Mouse (Mus musculus) kidney, embryonic 16.5 days (tissue): Measurements from ENCODE around the gene Apoc2. TPM values are rescaled to one million over a fixed set of nuclear protein-coding genes. Genes with fewer than 3 reads are reported as not detected.

Source experiments
- ATAC-seq: fragments of 200-750 bp; cut with Nextera tagmentation; 2 replicates; pipeline ENCODE4 v1.8.0; 2017; ENCODE audit warnings: moderate TSS enrichment; ENCODE audit not compliant: low FRiP score, low TSS enrichment
- H3K27ac ChIP-seq: fragments of 300-500 bp; sonication (generic); 2 replicates; pipeline ENCODE4 v1.5.1; 2014; ENCODE audit warnings: low read length
- H3K27me3 ChIP-seq: fragments of 300-500 bp; sonication (generic); 2 replicates; pipeline ENCODE4 v1.6.1; 2014; ENCODE audit warnings: low read length, control low read depth, mixed read lengths; ENCODE audit not compliant: insufficient read depth
- H3K36me3 ChIP-seq: fragments of 300-500 bp; sonication (generic); 2 replicates; pipeline ENCODE4 v1.6.1; 2014; ENCODE audit warnings: low read length, control low read depth, mixed read lengths; ENCODE audit not compliant: insufficient read depth
- H3K4me1 ChIP-seq: fragments of 300-500 bp; sonication (generic); 2 replicates; pipeline ENCODE4 v1.6.1; 2014; ENCODE audit warnings: low read length, control low read depth, mixed read lengths; ENCODE audit not compliant: insufficient read depth
- H3K4me2 ChIP-seq: fragments of 300-500 bp; sonication (generic); replicated peaks from 2 replicates; pipeline ENCODE4 v1.6.1; 2014; ENCODE audit warnings: low read depth, low read length
- H3K4me3 ChIP-seq: fragments of 300-500 bp; sonication (generic); 2 replicates; pipeline ENCODE4 v1.5.1; 2014; ENCODE audit warnings: mild to moderate bottlenecking, low read length
- H3K9ac ChIP-seq: fragments of 300-500 bp; sonication (generic); replicated peaks from 2 replicates; pipeline ENCODE4 v1.6.1; 2014; ENCODE audit warnings: low read length
- H3K9me3 ChIP-seq: fragments of 300-500 bp; sonication (generic); 2 replicates; pipeline ENCODE4 v1.6.1; 2016; ENCODE audit warnings: low read length, control low read depth
- whole genome bisulfite sequencing: fragments of 180-500 bp; shearing (Covaris S2); extraction: QIAGEN DNeasy Blood & Tissue Kit; methylation state at CpG from one replicate; pipeline ENCODE4 v1.1.7; 2014; 5-methylcytosine and 5-hydroxymethylcytosine counted together
- polyA plus RNA-seq: library from polyadenylated mRNA; unstranded; fragments of >200 nt; fragmentation: Nextera tagmentation; extraction: Ambion mirVana; gene quantifications from 2 replicates; pipeline ENCODE4 v1.2.1, GENCODE M21; 2015

Gene Apoc2
- polyA plus RNA-seq, 1 experiment from 2014 or later = 4.7 TPM

- Histone ChIP-seq H3K9ac (peak overlapping the region; percentile 60; the same call in 1 of the 2 replicates), H3K27me3 (no peaks in the 10 kb centered on the region), H3K36me3 (peaks cover 11% of the 10 kb centered on the region), H3K4me1 (peaks cover 5% of the 10 kb centered on the region; the same call in 1 of the 2 replicates), H3K4me2 (peak overlapping the region; percentile 88), H3K27ac (peak overlapping the region; percentile 75), H3K9me3 (no peaks in the 10 kb centered on the region), H3K4me3 (peak overlapping the region; percentile 67)
- ATAC-seq = no peak
- 63% methylated on average over 3 of the region's 3 CpGs for WGBS
Observed at GRCm38 (mm10) chr7:19627721-19628120, 50.0 kb downstream of the Apoc2 start.

GRCm38 (mm10) chr7:19623433-19623832 lies 54.3 kb downstream of the Apoc2 start:
- Histone ChIP-seq H3K4me2 (no peak overlapping the region), H3K9me3 (no peaks in the 10 kb centered on the region), H3K27ac (no peak overlapping the region), H3K9ac (no peak overlapping the region), H3K4me1 (peaks cover 7% of the 10 kb centered on the region), H3K27me3 (no peaks in the 10 kb centered on the region), H3K4me3 (no peak overlapping the region), H3K36me3 (no peaks in the 10 kb centered on the region)
- ATAC-seq = no peak
- 65% methylated on average over 2 of the region's 2 CpGs for WGBS

- H3K4me3 ChIP-seq = no peak overlapping the region
- H3K9ac ChIP-seq = no peak overlapping the region
- no peaks in the 10 kb centered on the region for H3K36me3 ChIP-seq
- 18% methylated on average over 6 of the region's 6 CpGs for WGBS
- no peaks in the 10 kb centered on the region for H3K27me3 ChIP-seq
- H3K4me1 ChIP-seq = peaks cover 7% of the 10 kb centered on the region
- no peak for ATAC-seq
- H3K27ac ChIP-seq = no peak overlapping the region
- no peak overlapping the region for H3K4me2 ChIP-seq
- H3K9me3 ChIP-seq = no peaks in the 10 kb centered on the region
Observed at GRCm38 (mm10) chr7:19622241-19622640, 55.5 kb downstream of the Apoc2 start.

Other genes with a start within 250 kb of the Apoc2 start
- gene Mark4, start 219.1 kb downstream of the Apoc2 start, polyA plus RNA-seq = 6.8 and 6.9 TPM in 2 replicates
- 2.9 and 3.8 TPM in 2 replicates for gene Exoc3l2, start 214.6 kb downstream of the Apoc2 start, polyA plus RNA-seq
- gene Bloc1s3, start 169.6 kb downstream of the Apoc2 start, polyA plus RNA-seq = 1.8 and 2.2 TPM in 2 replicates
- 89.7 and 94.2 TPM in 2 replicates for gene Trappc6a, start 169.5 kb downstream of the Apoc2 start, polyA plus RNA-seq
- 0.11 and 0.14 TPM in 2 replicates for gene Nkpd1, start 160.1 kb downstream of the Apoc2 start, polyA plus RNA-seq
- gene Ppp1r37, start 114.9 kb downstream of the Apoc2 start, polyA plus RNA-seq = 21.9 and 23.9 TPM in 2 replicates
- 0.46 and 0.71 TPM in 2 replicates for gene Zfp296, start 100.7 kb downstream of the Apoc2 start, polyA plus RNA-seq
- 169 and 183 TPM in 2 replicates for gene Gemin7, start 100.3 kb downstream of the Apoc2 start, polyA plus RNA-seq
- gene Clasrp, start 73.5 kb downstream of the Apoc2 start, polyA plus RNA-seq = 52.6 and 55.8 TPM in 2 replicates
- gene Relb, start 48.5 kb downstream of the Apoc2 start, polyA plus RNA-seq = 10.6 and 10.7 TPM in 2 replicates
- 90.9 and 94.6 TPM in 2 replicates for gene Clptm1, start 12.9 kb downstream of the Apoc2 start, polyA plus RNA-seq
- gene Gm44805, start 3.5 kb upstream of the Apoc2 start, polyA plus RNA-seq = 1.1 TPM in 1 of 2 replicates, not detected in the other
- 1.6 and 2.2 TPM in 2 replicates for gene Apoc4, start 3.5 kb upstream of the Apoc2 start, polyA plus RNA-seq
- gene Apoc1, start 14.7 kb upstream of the Apoc2 start, polyA plus RNA-seq = 13.4 and 16.1 TPM in 2 replicates
- gene Apoe, start 21.2 kb upstream of the Apoc2 start, polyA plus RNA-seq = 291 and 312 TPM in 2 replicates
- 136 and 153 TPM in 2 replicates for gene Tomm40, start 37.5 kb upstream of the Apoc2 start, polyA plus RNA-seq
- gene Nectin2, start 72.5 kb upstream of the Apoc2 start, polyA plus RNA-seq = 150 and 157 TPM in 2 replicates
- gene Bcam, start 93.1 kb upstream of the Apoc2 start, polyA plus RNA-seq = 280 and 309 TPM in 2 replicates
- gene Cblc, start 118.9 kb upstream of the Apoc2 start, polyA plus RNA-seq = 9.4 and 12.2 TPM in 2 replicates
- 3.3 and 3.9 TPM in 2 replicates for gene Bcl3, start 144.8 kb upstream of the Apoc2 start, polyA plus RNA-seq
- not detected in 2 replicates for gene Gm19345, start 174.1 kb upstream of the Apoc2 start, polyA plus RNA-seq
- 0.15 TPM in 1 of 2 replicates, not detected in the other for gene Ceacam16, start 183.4 kb upstream of the Apoc2 start, polyA plus RNA-seq
- gene Ceacam19, start 210.0 kb upstream of the Apoc2 start, polyA plus RNA-seq = 0.06 TPM in 1 of 2 replicates, not detected in the other
- 11.8 and 16.0 TPM in 2 replicates for gene Pvr, start 243.2 kb upstream of the Apoc2 start, polyA plus RNA-seq